Mouse (Mus musculus): ENCODE measurements around the gene Cdca4. TPM values are rescaled to one million over a fixed set of nuclear protein-coding genes. Genes with fewer than 3 reads are reported as not detected.
"Not testable (repeated sequence)": the region's sequence is repeated elsewhere in the genome, so short reads cannot be mapped to it uniquely, and the experiment has no call there.

Cdca4 gene
- total RNA-seq, 2 experiments from 2014 or later = 8.8 to 13.0 TPM

GRCm38 (mm10) chr12:112828501-112829243 is 551 bp downstream of the Cdca4 start:
- DNase-seq (ENCODE audit: low spot score in 2 of 2) = no peak

- DNase-seq (ENCODE audit: low spot score in 2 of 2) = no peak
Observed at GRCm38 (mm10) chr12:112825901-112826300, 3.3 kb downstream of the Cdca4 start.

DNA sequence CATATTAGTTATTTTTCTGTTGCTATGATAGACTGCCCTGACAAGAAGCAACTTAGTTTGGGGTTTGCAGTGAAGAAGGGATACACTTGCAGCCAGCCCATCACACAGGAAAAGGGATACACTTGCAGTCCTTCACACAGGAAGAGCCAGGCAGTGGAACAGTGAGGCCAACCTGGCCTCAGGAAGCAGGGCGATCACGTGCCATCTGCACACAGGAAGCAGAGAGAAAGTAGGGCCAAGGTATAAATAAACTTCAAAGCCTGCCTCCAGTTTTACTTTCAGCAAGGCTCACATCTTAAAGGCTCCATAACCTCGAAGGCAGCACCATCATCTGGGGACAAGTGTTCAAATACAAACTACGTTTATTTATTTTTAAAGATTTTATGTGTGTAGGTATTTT is 6.0 kb downstream of the Cdca4 start:
- DNase-seq (ENCODE audit: low spot score in 2 of 2) = no peak

DNA sequence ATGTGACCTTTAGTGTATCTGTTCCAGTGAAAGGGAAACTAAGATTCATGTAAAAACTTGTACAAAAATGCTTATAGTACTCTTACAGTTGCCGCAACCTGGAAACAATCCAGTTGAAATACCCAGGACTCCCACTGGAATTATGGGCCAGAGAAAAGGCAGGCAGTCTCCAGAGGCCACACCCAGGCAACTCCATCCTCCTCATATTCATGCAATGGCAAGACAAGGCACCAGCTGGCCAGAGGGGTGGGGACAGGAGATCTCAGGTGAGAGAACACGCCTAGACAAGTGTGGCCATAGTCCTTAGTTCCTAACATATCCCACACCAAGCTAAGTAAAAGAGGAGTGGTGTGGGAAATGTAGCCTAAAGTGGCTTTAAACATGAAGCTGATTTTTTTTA is 6.5 kb downstream of the Cdca4 start:
- no peak for DNase-seq (ENCODE audit: low spot score in 2 of 2)

DNA sequence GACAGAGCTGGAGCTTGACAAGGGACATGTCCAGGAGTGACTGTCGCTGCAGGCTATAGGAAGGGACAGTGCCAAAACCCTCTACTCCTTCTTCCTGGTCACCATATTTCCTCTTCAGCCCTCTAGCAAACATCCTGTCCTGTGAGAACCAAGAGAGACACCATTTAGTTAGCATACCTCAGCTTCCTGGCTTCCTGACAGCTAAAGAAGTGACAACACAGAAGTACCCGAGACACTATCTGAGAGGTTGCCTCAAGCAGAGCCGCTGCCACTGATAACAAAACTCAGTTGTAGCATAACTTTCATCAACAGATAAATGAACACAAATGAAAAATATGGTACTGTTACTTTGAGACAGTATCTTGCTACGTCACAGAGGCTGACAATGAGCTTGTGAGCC is 7.2 kb downstream of the Cdca4 start:
- no peak for DNase-seq (ENCODE audit: low spot score in 2 of 2)

DNA sequence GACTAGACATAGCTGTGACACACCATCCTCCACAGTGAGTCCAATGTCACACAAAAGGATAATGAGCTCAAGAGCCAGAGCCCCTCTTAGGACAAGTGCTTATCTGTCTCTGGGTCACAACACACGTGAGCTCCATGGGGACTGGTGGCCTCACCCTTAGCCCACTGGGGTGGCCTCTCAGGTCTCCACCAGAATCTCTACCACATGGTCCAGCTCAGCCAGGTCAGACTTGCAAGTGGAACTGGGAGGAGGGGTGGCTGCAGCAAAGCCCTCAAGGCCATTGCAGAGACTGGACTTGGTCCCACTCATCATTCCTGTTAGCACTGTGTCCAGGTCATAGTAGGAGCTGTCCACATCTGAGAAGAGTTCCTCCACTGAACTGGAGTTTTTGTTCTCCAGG is 8.0 kb downstream of the Cdca4 start:
- no peak for DNase-seq (ENCODE audit: low spot score in 2 of 2)

- DNase-seq (ENCODE audit: low spot score in 2 of 2) = no peak
Observed at GRCm38 (mm10) chr12:112820401-112820999, 8.7 kb downstream of the Cdca4 start.

- no peak for DNase-seq (ENCODE audit: low spot score in 2 of 2)
Observed at GRCm38 (mm10) chr12:112819057-112819662, 10.1 kb downstream of the Cdca4 start.

GRCm38 (mm10) chr12:112816866-112817265 is 12.4 kb downstream of the Cdca4 start:
- DNase-seq (ENCODE audit: low spot score in 2 of 2) = not testable (repeated sequence)

GRCm38 (mm10) chr12:112816294-112816693 is 12.9 kb downstream of the Cdca4 start:
- DNase-seq (ENCODE audit: low spot score in 2 of 2) = peak; percentile 66 to 70

GRCm38 (mm10) chr12:112814682-112815470 is 14.3 kb downstream of the Cdca4 start:
- no peak for DNase-seq (ENCODE audit: low spot score in 2 of 2)

DNA sequence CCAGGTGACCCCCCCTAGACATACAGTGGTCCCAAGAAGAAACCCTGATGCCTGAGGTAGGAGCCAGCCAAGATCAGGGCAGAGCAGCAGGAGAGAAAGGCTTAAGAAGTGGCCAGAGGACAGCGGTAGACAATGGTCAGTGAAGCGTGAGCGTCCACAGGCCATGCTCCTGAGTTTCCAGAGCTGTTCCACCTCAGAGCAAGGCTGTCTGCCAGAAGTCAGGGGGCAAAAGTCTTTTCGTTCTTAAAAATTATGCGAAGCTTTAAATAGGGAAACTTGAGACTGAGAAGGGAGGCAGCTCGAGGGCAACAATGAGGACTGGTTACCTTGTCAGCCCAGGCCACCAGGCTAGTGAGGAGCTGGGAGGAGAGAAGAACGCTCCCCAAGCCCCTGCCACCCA is 15.9 kb downstream of the Cdca4 start:
- no peak for DNase-seq (ENCODE audit: low spot score in 2 of 2)

DNA sequence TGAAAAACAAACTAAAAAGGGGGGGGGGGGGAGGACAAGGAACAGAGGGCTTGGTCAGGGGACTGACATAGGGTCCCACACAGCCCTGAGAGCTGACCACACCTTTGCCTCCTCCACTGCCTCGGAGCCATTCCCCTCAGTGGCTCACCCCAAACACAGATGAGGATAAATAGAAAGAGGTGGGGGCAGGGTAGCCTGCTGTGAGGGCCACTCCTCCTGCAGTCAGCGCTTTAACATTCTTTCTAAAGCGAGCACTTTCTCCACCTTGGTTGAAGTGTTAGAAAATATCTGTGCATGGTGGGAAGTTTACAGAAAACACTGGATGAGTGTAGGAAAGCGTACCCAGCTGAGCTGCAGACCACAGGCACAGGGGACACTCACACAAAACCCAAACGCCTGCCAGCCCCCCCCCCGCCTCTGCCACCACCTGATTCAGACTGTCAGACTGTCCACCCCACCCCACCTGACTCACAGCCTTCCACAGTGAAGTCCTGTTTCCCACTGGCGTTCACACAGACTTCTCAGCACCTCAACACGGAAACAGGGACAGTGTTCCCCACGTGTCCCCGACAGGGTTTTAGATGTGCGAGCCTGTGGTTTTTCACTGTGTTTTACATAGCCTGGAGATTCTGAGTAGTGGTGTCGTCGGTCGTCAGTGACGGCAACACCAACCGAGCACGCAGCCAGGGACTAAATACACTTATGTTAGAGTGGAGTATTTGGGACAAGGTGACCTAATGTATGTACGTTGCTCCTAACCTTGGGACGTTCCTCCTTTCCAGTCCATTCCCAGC is 18.9 kb downstream of the Cdca4 start:
- DNase-seq (ENCODE audit: low spot score in 2 of 2) = no peak

DNA sequence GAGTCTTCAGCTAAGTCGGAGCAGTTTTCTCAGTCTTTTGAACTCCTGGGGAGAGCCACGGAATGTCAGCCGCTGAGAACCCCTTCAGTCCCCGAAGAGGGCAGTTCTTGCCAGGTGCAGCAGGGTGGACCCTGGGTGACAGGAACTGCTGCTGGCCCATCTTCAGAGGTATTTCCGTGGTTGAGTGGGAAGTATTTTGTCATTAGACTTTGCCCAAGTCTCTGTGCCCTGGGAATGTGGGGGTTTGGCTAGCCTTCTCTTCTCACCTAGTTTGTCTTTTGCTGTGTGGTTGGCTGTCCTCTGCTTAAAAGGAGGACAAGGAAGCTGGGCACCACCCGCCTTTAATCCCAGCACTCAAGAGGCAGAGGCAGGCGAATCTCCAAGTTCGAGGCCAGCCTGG is 19.6 kb downstream of the Cdca4 start:
- no peak for DNase-seq (ENCODE audit: low spot score in 2 of 2)

GRCm38 (mm10) chr12:112808587-112809364 is 20.4 kb downstream of the Cdca4 start, which contains the start of gene Clba1:
TSS of gene Clba1 (plus strand) at chr12:112808937.
- DNase-seq (ENCODE audit: low spot score in 2 of 2) = peak; percentile 90 to 94

- no peak for DNase-seq (ENCODE audit: low spot score in 2 of 2)
Observed at GRCm38 (mm10) chr12:112808212-112808586, 21.0 kb downstream of the Cdca4 start.

GRCm38 (mm10) chr12:112807796-112808195 is 21.4 kb downstream of the Cdca4 start:
- DNase-seq (ENCODE audit: low spot score in 2 of 2) = no peak

DNA sequence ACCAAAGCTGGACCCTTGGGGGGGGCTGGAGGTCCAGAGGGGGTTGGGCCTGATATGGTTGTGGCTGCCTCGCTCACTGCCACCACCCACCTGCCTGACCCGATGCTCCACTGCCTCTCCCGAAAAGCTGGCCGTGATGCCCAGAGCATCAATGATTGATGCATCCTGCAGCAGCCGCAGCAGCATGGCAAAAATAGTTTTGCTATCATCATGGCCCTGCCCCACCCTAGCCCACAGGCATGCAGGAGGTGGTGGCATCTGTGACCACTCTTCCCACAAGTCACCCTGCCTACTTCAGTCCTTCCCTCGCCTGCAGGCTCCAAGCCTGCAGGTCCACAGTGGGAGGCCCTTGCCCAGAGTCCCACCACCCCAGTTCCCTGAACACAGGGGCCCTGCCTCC is 23.2 kb downstream of the Cdca4 start:
- DNase-seq (ENCODE audit: low spot score in 2 of 2) = no peak

DNA sequence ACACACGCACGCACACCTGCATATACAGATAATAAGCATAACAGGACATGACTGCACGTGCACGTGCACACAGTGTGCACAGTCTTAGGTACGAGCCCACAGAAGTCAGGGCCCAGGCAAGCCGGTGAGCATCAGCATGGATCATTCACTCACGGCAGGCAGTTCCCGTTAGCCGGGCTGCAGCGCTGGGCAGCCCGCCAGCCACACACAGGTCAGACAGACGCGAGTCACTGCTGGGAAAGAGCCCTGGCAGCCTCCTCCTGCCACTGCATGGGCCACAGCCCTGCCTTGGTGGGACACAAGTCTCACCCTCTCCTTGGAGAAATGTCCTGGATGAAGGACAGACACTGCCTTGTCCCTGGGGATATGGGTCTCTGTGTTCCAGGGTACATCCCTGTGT is 25.2 kb downstream of the Cdca4 start:
- DNase-seq (ENCODE audit: low spot score in 2 of 2) = no peak

DNA sequence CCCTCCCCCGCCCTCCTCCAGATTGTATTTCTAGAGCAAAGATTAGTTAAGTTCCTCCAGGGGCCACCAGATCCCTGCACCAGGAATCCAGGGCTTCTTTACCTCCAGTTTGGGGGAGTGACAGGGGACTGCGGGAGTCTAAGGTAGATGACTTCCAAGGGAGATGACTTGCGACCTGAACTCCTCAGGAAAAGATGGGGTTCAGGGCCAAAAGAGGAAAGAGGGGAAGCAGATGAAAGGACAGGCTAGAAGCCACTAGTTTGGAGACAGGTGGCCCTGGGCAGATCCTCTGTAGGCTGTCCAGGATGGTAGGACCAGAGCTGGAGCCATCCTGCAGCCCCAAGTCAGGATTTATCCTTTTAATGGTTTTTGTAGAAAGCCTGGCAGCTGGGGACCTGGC is 26.3 kb downstream of the Cdca4 start:
- no peak for DNase-seq (ENCODE audit: low spot score in 2 of 2)
